Mouse (Mus musculus): ENCODE measurements around the gene Vps37c.

- TF ChIP-seq EP300 (IDR thresholded peaks at IDR 0.05; ENCODE audit: low read depth): no peak
- TF ChIP-seq CTCF (IDR thresholded peaks at IDR 0.05; ENCODE audit: low read depth): no peak
These were observed 30.1 kb upstream of the Vps37c start for GRCm38 (mm10) chr19:10658406-10658805.

Data from heart, postnatal 0 days (tissue).